Mouse (Mus musculus) bone marrow, adult 2 months (tissue): ENCODE measurements around the gene Nusap1. TPM values are rescaled to one million over a fixed set of nuclear protein-coding genes. Genes with fewer than 3 reads are reported as not detected.
A peak's percentile ranks its signal among the peaks of the same experiment; 100 is the strongest.
"Not testable (repeated sequence)": the region's sequence is repeated elsewhere in the genome, so short reads cannot be mapped to it uniquely, and the experiment has no call there.

Experiments
- H3K27ac ChIP-seq: fragments of 200-500 bp; 2 replicates; pipeline ENCODE4 v1.5.1; 2012; ENCODE audit warnings: low read depth, mild to moderate bottlenecking, control low read depth, inconsistent platforms, low read length; ENCODE audit not compliant: control insufficient read depth, poor library complexity, insufficient read depth
- H3K4me1 ChIP-seq: fragments of 200-500 bp; 2 replicates; pipeline ENCODE4 v1.6.1; 2011; ENCODE audit warnings: low read length; ENCODE audit not compliant: control insufficient read depth, insufficient read depth
- H3K4me3 ChIP-seq: fragments of 200-500 bp; replicated peaks from 2 replicates; pipeline ENCODE3; 2011; ENCODE audit warnings: mild to moderate bottlenecking, low read depth, low read length, control low read depth; ENCODE audit not compliant: control insufficient read depth
- CTCF ChIP-seq: fragments of 200-500 bp; IDR thresholded peaks from 2 replicates; pipeline ENCODE4 v1.5.1; 2011; ENCODE audit warnings: low read length, control low read depth; ENCODE audit not compliant: control insufficient read depth, insufficient read depth
- POLR2A ChIP-seq: fragments of 200-500 bp; IDR thresholded peaks from 2 replicates; pipeline ENCODE4 v1.6.1; 2011; ENCODE audit warnings: low read depth, mild to moderate bottlenecking, control low read depth, low read length, borderline replicate concordance; ENCODE audit not compliant: control insufficient read depth
- WGBS: fragments of 180-500 bp; shearing (Covaris S2); methylation state at CpG from one replicate; pipeline ENCODE4 v1.1.7; 2018; 5-methylcytosine and 5-hydroxymethylcytosine counted together
- polyA plus RNA-seq: library from polyadenylated mRNA; stranded (reverse); fragments of >200 nt; gene quantifications from 2 replicates; pipeline ENCODE4 v1.2.4, GENCODE M21; 2011; ENCODE audit warnings: low replicate concordance; ENCODE audit not compliant: missing spikeins, insufficient read depth, insufficient read length

Gene Nusap1
- polyA plus RNA-seq, 1 experiment, result 65.0 TPM

GRCm38 (mm10) chr2:119594113-119594981, 23.8 kb upstream of the Nusap1 start:
- Histone ChIP-seq H3K4me3 (peak overlapping the region; percentile 79), H3K27ac (peak overlapping the region; percentile 94), H3K4me1 (peaks cover 2% of the 10 kb centered on the region; the same call in 1 of the 2 replicates)
- under 1% methylated on average over 60 of the region's 61 CpGs for WGBS
- no peak for TF ChIP-seq CTCF
- peak; percentile 94; the same call in 1 of the 2 replicates for TF ChIP-seq POLR2A

- 11% methylated on average over 4 of the region's 4 CpGs for WGBS
These were observed 22.8 kb upstream of the Nusap1 start for GRCm38 (mm10) chr2:119595308-119595707.

GRCm38 (mm10) chr2:119596781-119597330, 21.2 kb upstream of the Nusap1 start:
- Histone ChIP-seq H3K4me3 (no peak overlapping the region), H3K27ac (no peak overlapping the region), H3K4me1 (peaks cover 2% of the 10 kb centered on the region; the same call in 1 of the 2 replicates)
- TF ChIP-seq CTCF, result no peak
- TF ChIP-seq POLR2A, result no peak
- 47% methylated on average over 8 of the region's 8 CpGs for WGBS

More at GRCm38 (mm10) chr2:119595308-119595707, 22.8 kb upstream of the Nusap1 start:
- TF ChIP-seq CTCF (no peak), POLR2A (no peak)
- Histone ChIP-seq H3K4me1 (peaks cover 2% of the 10 kb centered on the region; the same call in 1 of the 2 replicates), H3K27ac (no peak overlapping the region), H3K4me3 (peak overlapping the region; percentile 79)

- H3K27ac ChIP-seq, result no peak overlapping the region
- 93% methylated on average over 4 of the region's 4 CpGs for WGBS
- H3K4me3 ChIP-seq, result no peak overlapping the region
- TF ChIP-seq CTCF (no peak), POLR2A (no peak)
- peaks cover 2% of the 10 kb centered on the region; the same call in 1 of the 2 replicates for H3K4me1 ChIP-seq
These were observed 17.1 kb upstream of the Nusap1 start for GRCm38 (mm10) chr2:119601027-119601426.

- not testable (repeated sequence) for H3K4me1 ChIP-seq, H3K27ac ChIP-seq, H3K4me3 ChIP-seq
- WGBS, result 70% methylated on average over 3 of the region's 3 CpGs
These were observed 16.5 kb upstream of the Nusap1 start for GRCm38 (mm10) chr2:119601575-119601974.

GRCm38 (mm10) chr2:119602488-119602887, 15.6 kb upstream of the Nusap1 start:
- TF ChIP-seq POLR2A (no peak), CTCF (no peak)
- Histone ChIP-seq H3K27ac (no peak overlapping the region), H3K4me1 (no peaks in the 10 kb centered on the region; the same call in 1 of the 2 replicates), H3K4me3 (no peak overlapping the region)
- WGBS, result 56% methylated on average over 1 of the region's 1 CpGs

- Histone ChIP-seq H3K4me1 (no peaks in the 10 kb centered on the region; the same call in 1 of the 2 replicates), H3K27ac (no peak overlapping the region), H3K4me3 (no peak overlapping the region)
- no peak for TF ChIP-seq CTCF
- no peak for TF ChIP-seq POLR2A
- 52% methylated on average over 2 of the region's 2 CpGs for WGBS
These were observed 14.2 kb upstream of the Nusap1 start for GRCm38 (mm10) chr2:119603909-119604308.

- H3K27ac ChIP-seq, result peak overlapping the region; percentile 86
- 64% methylated on average over 6 of the region's 6 CpGs for WGBS
- TF ChIP-seq POLR2A, result no peak
- TF ChIP-seq CTCF, result no peak
- no peaks in the 10 kb centered on the region; the same call in 1 of the 2 replicates for H3K4me1 ChIP-seq
- H3K4me3 ChIP-seq, result no peak overlapping the region
These were observed 12.6 kb upstream of the Nusap1 start for GRCm38 (mm10) chr2:119605361-119605973.
